Mouse (Mus musculus) embryonic facial prominence, embryonic 15.5 days (tissue): ENCODE data around the gene Csnka2ip. TPM values are rescaled to one million over a fixed set of nuclear protein-coding genes. Genes with fewer than 3 reads are reported as not detected.

Source experiments
- ATAC-seq: fragments of 200-750 bp; cut with Nextera tagmentation; 2 replicates; pipeline ENCODE4 v1.8.0; 2017; ENCODE audit warnings: low read depth, moderate TSS enrichment; ENCODE audit not compliant: insufficient number of reproducible peaks, low FRiP score, low TSS enrichment
- H3K27ac ChIP-seq: fragments of 300-500 bp; sonication (generic); replicated peaks from 2 replicates; pipeline ENCODE4 v1.5.1; 2015; ENCODE audit warnings: mild to moderate bottlenecking, inconsistent platforms
- H3K27me3 ChIP-seq: fragments of 300-500 bp; sonication (generic); 2 replicates; pipeline ENCODE4 v1.6.1; 2015; ENCODE audit warnings: inconsistent platforms
- H3K36me3 ChIP-seq: fragments of 300-500 bp; sonication (generic); 2 replicates; pipeline ENCODE4 v1.6.1; 2015; ENCODE audit warnings: mild to moderate bottlenecking, inconsistent platforms
- H3K4me1 ChIP-seq: fragments of 300-500 bp; sonication (generic); 2 replicates; pipeline ENCODE4 v1.6.1; 2015; ENCODE audit warnings: inconsistent platforms
- H3K4me2 ChIP-seq: fragments of 300-500 bp; sonication (generic); replicated peaks from 2 replicates; pipeline ENCODE4 v1.6.1; 2015; ENCODE audit warnings: mild to moderate bottlenecking, inconsistent platforms
- H3K4me3 ChIP-seq: fragments of 300-500 bp; sonication (generic); replicated peaks from 2 replicates; pipeline ENCODE4 v1.5.1; 2015; ENCODE audit warnings: mild to moderate bottlenecking, inconsistent platforms
- H3K9ac ChIP-seq: fragments of 300-500 bp; sonication (generic); 2 replicates; pipeline ENCODE4 v1.6.1; 2015; ENCODE audit warnings: inconsistent platforms
- H3K9me3 ChIP-seq: fragments of 300-500 bp; sonication (generic); replicated peaks from 2 replicates; pipeline ENCODE4 v1.6.1; 2016; ENCODE audit warnings: inconsistent platforms
- WGBS: fragments of 180-500 bp; shearing (Covaris S2); methylation state at CpG from one replicate; pipeline ENCODE4 v1.1.7; 2015; 5-methylcytosine and 5-hydroxymethylcytosine counted together
- polyA plus RNA-seq: library from polyadenylated mRNA; unstranded; fragments of >200 nt; fragmentation: Nextera tagmentation; extraction: Ambion mirVana; gene quantifications from 2 replicates; pipeline ENCODE4 v1.2.1, GENCODE M21; 2015

Gene Csnka2ip
- polyA plus RNA-seq, 1 experiment from 2014 or later: not detected

DNA sequence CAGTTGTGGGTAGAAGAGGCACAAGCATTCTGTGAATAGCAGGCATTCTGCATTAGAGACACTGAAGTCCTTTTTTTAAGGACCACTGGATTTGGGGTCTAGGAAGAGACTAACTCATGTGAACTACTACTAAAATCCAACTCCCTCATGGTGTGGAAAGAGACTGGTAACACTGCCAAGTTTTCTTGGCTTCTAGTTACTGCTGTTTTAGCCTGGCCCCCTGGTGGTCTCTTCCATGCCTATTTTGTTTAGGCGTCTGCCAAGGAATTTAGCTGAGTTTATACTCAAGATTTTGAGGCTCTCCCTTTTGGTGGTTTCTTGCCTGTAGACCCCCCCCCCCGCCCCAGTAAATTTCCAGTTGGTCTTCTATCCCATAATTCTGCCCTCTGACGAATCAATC, 18.8 kb downstream of the Csnka2ip start:
- H3K27me3 ChIP-seq: no peaks in the 10 kb centered on the region
- H3K27ac ChIP-seq: no peak overlapping the region
- 0 out of 2 replicates have a peak, but pooled peaks cover 3% of the 10 kb centered on the region for H3K4me1 ChIP-seq
- H3K9ac ChIP-seq: no peak overlapping the region
- WGBS: 42% methylated on average over 3 of the region's 3 CpGs
- H3K9me3 ChIP-seq: no peaks in the 10 kb centered on the region
- H3K4me2 ChIP-seq: no peak overlapping the region
- no peak for ATAC-seq
- H3K4me3 ChIP-seq: no peak overlapping the region
- H3K36me3 ChIP-seq: no peaks in the 10 kb centered on the region

DNA sequence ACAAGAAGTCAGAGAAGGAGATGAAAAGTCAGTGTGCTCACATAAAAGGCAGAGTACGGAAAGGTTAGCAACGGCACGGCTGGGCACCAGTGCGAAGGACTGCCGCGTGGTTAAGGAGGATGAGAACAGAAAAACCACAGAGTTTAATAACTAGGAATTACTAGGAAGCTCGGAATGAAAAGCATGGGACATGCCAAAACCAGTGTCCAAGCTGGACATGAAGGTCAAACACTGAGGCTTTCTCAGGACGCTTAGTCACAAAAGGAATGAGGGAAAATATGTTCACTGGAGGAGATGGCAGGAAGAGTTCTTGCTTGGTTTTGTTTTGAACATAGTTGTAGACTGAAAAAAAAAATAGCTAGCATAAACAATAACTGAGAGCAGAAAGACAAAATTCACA, 32.7 kb downstream of the Csnka2ip start:
- H3K4me1 ChIP-seq: no peaks in the 10 kb centered on the region
- no peak overlapping the region for H3K4me3 ChIP-seq
- ATAC-seq: no peak
- H3K27me3 ChIP-seq: no peaks in the 10 kb centered on the region
- H3K27ac ChIP-seq: no peak overlapping the region
- no peaks in the 10 kb centered on the region for H3K36me3 ChIP-seq
- no peak overlapping the region for H3K4me2 ChIP-seq
- H3K9me3 ChIP-seq: no peaks in the 10 kb centered on the region
- WGBS: 86% methylated on average over 8 of the region's 8 CpGs
- no peak overlapping the region for H3K9ac ChIP-seq

DNA sequence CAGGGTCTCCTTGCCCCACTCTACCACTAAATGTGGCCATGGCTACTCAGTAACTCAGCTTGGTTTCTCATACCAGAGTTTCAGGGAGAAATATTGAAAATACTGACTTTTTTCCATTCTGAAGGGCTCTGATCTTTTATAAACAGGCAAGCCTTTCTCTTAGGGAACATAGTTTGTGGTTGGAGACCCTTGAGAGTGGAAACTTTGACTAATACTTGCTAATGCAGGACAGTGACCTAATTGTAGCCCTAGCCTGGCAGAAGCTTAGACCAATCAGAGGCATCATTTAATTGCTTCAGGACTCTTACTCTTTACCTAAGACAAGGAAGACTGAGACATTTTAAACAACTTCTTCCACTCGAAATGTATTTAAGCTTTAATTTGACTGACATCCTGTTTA, 39.1 kb downstream of the Csnka2ip start:
- H3K9ac ChIP-seq: no peak overlapping the region
- no peak overlapping the region for H3K4me3 ChIP-seq
- H3K27me3 ChIP-seq: no peaks in the 10 kb centered on the region
- H3K36me3 ChIP-seq: no peaks in the 10 kb centered on the region
- no peaks in the 10 kb centered on the region for H3K9me3 ChIP-seq
- no peaks in the 10 kb centered on the region for H3K4me1 ChIP-seq
- no peak overlapping the region for H3K4me2 ChIP-seq
- 49% methylated on average over 1 of the region's 1 CpGs for WGBS
- H3K27ac ChIP-seq: no peak overlapping the region
- no peak for ATAC-seq

DNA sequence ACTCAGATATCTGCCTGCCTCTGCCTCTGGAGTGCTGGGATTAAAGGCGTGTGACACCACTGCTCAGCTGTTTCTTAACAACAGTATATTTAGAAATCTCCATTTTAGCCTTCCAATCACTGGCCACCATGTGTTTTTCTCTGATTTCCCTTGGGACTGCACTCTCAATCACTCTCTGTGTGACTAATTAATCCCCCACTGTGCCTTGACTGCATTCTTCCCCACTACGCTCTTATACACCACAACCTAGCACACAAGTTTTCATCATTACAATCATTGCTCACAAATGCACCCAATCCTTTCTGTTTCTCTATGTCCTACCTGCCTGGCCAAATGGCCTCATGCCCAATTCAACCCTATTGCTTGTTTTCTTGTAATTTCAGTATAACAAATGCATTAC, 43.7 kb downstream of the Csnka2ip start:
- no peaks in the 10 kb centered on the region for H3K36me3 ChIP-seq
- H3K9me3 ChIP-seq: no peaks in the 10 kb centered on the region
- no peak overlapping the region for H3K4me3 ChIP-seq
- H3K9ac ChIP-seq: no peak overlapping the region
- no peak overlapping the region for H3K27ac ChIP-seq
- 57% methylated on average over 2 of the region's 2 CpGs for WGBS
- no peaks in the 10 kb centered on the region for H3K27me3 ChIP-seq
- H3K4me2 ChIP-seq: no peak overlapping the region
- no peak for ATAC-seq
- no peaks in the 10 kb centered on the region for H3K4me1 ChIP-seq

DNA sequence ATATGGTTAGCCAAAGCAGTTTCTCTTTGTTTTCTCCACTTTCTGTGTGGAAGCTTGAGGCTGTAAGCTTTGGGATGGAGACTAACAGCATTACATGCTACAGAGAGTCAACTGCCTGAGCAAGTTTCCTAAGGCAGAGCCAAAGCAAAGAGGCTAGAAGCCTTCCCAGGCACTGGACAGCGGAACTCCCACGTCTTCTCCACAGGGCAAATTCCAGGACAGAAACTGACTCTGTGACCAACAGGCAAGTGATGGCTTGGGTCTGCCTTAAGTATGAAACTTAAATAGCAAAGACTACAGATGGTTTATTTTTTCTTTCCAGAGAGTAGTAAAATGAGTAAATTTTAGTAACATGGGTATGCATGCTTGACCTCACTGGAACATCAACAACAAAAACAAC, 75.3 kb downstream of the Csnka2ip start:
- Histone ChIP-seq H3K27me3 (no peaks in the 10 kb centered on the region), H3K4me2 (no peak overlapping the region), H3K36me3 (no peaks in the 10 kb centered on the region), H3K9me3 (no peaks in the 10 kb centered on the region), H3K4me1 (no peaks in the 10 kb centered on the region), H3K9ac (no peak overlapping the region), H3K4me3 (no peak overlapping the region), H3K27ac (no peak overlapping the region)
- WGBS: 77% methylated on average over 2 of the region's 2 CpGs
- no peak for ATAC-seq

DNA sequence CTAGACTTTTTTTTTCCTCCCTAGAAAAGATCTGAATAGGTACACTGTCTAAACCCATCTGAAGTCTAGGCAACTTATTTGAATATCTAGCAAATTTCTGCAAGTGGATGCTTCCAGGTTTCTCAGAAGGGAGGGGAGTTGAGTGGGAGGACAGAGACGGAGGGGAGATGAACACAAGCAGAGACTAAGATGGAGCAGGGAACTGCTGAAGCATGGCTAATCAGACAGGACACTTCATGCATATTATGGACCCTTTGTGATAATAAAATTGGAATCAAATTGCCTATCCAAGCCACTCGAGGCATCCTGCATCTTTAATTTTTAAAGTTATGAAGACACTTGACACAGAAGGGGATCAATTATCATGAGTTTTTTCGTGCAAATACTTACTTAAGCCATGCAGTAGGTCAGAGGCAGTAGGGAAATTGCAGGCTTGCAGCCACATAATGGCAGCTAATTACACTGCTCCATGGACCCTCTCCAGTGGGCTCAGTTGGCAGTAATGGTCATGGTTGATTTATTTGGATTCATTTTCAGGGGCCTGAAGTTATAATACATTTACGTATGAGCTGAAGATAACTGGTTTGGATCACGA, 78.1 kb downstream of the Csnka2ip start:
- Histone ChIP-seq H3K4me2 (no peak overlapping the region), H3K36me3 (no peaks in the 10 kb centered on the region), H3K27ac (no peak overlapping the region), H3K9ac (no peak overlapping the region), H3K27me3 (no peaks in the 10 kb centered on the region), H3K9me3 (no peaks in the 10 kb centered on the region), H3K4me1 (no peaks in the 10 kb centered on the region), H3K4me3 (no peak overlapping the region)
- WGBS: 37% methylated on average over 5 of the region's 5 CpGs
- no peak for ATAC-seq

DNA sequence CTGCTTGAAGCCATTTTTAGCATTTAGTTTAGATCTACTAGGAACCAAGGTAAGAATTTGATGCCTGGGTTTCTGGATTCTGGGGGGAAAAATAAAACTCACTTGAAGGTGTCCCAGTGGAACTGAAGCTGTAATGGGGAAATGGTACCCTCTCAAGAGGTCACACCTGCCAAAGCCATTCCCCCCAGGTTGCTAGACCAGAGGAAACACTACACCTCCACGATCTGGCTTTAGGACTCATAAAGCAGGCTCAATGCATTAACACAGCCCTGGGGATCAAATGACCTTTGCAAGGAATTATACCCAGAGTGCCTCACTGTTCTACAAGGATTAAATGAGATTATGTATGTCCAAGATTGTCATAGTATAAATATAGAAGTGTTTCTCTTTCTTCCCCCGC, 88.8 kb downstream of the Csnka2ip start:
- no peaks in the 10 kb centered on the region for H3K4me1 ChIP-seq
- H3K4me3 ChIP-seq: no peak overlapping the region
- no peak overlapping the region for H3K9ac ChIP-seq
- no peak overlapping the region for H3K27ac ChIP-seq
- ATAC-seq: no peak
- no peaks in the 10 kb centered on the region for H3K36me3 ChIP-seq
- WGBS: 62% methylated on average over 2 of the region's 2 CpGs
- no peaks in the 10 kb centered on the region for H3K9me3 ChIP-seq
- H3K27me3 ChIP-seq: no peaks in the 10 kb centered on the region
- no peak overlapping the region for H3K4me2 ChIP-seq

Other genes starting within 250 kb of the Csnka2ip start
- gene 4930453N24Rik, start 168.8 kb upstream of the Csnka2ip start, polyA plus RNA-seq: 21.7 and 23.6 TPM in 2 replicates
- 5.6 and 5.8 TPM in 2 replicates for gene Zfp654, start 249.2 kb upstream of the Csnka2ip start, polyA plus RNA-seq
- gene Cggbp1, start 249.6 kb upstream of the Csnka2ip start, polyA plus RNA-seq: 68.8 and 69.7 TPM in 2 replicates